Mouse (Mus musculus) gastrocnemius, adult 8-10 months (tissue): ENCODE results near the gene Tex26. TPM values are rescaled to one million over a fixed set of nuclear protein-coding genes. Genes with fewer than 3 reads are reported as not detected.

Source experiments
- DNase-seq, 2 experiments: peaks; one replicate each; pipeline ENCODE4 v3.0.0; 2022; ENCODE audit warnings: low spot score in 2 of 2
- total RNA-seq, 4 experiments: library from RNA; stranded (reverse); gene quantifications; 2 replicates each; pipeline ENCODE4 v1.2.4; 2022

The Tex26 gene
- not detected for total RNA-seq

DNA sequence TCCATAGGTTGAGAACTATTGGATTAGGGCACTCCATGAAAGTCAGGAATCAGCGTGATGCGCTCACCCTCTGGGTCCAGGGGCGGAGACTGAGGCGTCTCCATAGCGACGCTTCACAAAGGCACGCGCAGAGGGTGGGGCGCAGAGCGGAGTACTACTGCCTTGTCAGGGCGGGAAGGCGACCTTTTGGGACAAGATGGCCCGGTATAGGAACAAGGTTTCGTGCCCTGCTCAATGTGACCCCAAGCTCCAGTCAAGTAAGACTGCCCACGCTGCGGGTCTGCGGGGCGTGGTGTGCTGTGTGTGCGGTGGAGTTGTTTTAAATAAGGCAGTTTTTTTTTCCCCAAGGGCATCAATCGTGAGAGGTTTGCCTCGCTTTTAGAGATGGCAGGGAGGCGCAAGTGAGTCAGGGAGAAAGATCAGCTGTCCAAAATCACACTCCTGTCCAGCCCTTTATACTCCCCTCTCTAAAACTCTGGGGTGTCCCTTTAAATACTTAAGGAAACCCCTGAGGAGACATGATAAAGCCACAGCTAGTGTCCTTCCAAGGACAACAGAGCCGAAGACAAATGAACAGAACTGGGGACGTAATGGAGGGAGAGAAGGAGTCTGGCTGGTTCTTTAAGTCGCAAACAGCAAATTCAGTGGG is at the start of gene Tex26:
TSS of gene Tex26 (plus strand) at position 130 of the 649 bp plus-strand sequence.
- peak in 1 of 2 experiments; percentile 26 for DNase-seq

DNA sequence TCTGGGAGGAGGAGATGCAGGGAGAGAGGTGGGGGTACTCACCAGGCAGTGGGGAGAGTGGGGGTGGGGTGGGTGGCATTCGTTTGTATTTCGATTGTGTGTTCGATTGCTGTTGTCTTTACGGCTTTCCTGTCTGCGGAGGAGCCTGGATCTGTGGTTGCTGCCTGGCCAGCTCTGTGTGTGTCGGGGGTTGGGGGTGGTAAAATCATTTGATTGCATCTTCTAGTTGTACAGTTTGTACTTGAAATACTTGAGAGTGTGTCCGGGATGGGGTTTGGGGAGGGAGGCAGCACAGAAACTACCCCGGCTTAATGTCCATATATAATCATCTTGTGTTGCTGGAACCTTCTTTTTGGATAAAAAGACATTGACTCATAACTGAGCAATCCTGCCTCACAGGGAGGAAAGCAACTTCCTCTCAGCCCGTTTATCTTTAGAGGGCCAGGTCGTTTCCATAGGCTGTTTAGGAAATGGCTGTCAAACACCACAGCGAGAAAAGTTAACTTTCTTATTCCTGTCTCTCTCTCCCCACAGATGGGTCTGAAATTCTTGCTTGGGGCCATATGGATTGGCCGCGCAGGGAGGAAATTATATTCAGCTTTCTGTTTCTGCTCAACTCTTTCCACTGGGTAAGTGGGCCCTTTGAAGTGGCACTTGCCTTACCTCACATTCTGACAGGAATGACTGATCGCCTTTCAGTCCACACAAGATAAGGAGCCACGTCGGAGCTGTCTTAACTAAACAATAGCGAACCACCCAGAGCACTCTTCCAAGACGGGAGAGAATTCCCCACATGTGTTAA is 47.7 kb upstream of the Tex26 start:
- no peak for DNase-seq

DNA sequence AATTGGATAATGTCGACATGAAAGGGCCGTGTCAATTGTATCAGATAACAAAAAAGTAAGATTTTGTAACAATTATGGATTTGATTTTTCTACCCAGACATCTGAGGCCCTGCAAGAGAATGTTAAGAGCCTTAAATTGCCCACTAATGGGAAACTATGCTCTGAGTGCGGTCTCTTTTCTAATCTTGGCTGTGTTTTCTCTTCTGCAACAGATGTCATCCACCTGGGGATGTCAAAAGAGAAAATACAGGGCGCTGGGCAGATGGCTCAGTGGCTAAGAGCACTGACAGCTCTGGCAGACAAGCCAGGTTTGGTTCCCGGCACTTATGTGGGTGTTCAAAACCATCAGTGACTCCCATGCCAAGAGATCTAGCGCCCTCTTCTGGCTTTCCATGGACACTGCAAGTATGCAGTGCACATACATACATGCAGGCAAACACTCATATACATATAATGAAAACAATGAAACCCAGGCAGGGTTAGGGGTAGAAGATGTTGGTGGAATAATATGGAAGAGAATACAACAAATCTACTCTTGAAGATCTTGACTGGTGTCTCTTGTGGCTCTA is 47.0 kb upstream of the Tex26 start:
- no peak for DNase-seq

DNA sequence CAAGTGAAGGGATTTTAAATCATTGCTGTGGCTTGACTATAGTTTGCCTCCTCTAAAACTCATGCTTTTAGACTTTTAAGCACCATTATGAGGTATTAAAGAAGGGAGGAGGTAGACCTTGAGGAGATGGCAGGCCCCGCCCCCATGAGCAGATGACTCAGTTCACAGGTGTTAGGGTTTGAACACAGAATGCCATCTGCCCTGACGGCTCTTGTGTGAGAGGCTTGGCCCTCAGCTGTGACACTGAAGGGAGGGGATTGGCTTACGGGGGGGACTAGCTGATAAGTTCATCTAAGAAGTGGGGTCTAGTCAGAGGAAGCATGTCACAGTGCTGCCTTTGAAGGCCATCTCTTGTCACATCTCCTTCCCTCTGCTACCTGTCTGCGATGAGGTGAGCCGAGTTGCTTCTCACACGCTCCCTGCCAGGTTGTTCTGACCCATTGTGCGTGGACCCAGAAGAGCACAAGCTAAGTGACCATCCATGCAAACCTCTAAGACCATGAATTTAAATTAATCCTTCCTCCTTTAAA is 37.9 kb upstream of the Tex26 start:
- no peak for DNase-seq

DNA sequence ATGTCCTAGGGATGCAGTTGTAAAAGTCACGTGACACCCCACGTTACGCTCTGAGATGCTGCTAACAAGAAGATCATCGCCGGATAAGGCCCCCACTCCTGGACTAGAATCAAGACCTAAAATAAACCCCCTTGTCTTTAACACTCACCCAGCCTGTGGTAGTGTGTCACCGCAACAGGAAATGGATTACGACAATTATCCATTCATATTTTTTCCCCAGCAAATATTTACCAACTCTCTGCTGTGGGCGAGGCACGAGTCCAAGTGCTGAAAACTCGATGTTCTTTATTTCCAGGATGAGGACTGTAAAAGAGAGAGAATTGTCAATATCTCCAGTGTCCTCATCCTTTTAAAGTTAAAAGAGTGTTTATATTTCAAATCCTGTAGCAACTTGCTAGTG is 37.4 kb upstream of the Tex26 start:
- no peak for DNase-seq

DNA sequence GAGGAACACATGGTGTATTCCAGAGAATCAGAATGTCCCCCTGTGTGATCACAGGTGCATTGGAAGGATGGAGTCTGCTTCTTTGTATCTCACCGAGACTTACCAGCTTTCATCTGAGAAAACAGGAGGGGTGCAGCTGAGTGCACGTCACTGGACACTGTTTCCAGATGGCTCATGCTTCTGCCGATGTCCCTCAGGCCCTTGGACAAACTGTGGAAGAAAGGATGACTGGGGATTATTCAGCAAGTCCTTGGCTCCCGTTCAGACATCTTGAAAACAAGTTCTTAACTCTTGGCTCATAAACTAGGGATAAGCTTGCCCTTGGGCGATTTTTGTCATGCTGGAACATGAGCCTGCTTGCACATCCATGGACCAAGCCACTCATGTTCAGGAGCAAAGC is 36.1 kb upstream of the Tex26 start:
- peak in 1 of 2 experiments; percentile 61 for DNase-seq

DNA sequence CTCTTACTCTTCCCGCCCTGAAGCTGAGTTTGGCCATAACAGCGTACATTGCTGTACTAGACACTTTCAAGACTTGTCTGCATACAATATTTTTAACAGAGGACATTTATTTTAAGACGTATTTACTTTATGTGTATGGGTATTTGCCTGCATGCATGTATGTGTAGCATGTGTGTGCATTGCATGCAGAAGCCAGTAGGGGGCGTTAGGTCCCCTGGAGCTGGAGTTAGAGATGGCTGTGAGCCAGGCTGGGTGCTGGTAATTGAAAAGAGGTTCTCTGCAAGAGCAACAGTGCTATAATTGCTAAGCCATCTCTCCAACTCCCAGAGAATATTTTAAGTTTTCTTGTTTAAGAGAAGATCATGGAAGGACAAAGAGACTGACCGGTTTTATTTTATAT is 34.8 kb upstream of the Tex26 start:
- no peak for DNase-seq

DNA sequence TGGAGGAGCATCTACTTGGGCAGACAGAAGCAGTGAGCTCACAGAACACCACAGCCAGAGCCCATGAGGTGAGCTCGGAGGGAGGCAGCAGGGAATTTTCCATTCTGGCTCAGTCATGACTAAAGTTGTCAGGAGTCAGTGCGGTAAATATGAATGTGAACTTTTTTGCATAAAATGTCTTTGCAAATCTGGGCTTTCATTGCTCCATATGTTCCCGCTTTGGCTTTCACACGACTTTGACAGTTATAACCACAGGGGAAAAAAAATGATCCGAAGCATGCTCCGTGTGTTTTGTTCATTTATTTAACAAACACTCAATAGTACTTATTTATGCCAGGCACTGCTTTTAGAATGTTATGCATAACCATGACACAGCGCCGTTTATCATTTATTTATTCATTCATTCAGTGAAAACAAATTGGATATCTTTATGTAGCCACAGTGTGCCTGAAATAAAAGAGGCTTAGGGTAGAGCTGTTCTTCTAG is 32.6 kb upstream of the Tex26 start:
- DNase-seq: no peak

DNA sequence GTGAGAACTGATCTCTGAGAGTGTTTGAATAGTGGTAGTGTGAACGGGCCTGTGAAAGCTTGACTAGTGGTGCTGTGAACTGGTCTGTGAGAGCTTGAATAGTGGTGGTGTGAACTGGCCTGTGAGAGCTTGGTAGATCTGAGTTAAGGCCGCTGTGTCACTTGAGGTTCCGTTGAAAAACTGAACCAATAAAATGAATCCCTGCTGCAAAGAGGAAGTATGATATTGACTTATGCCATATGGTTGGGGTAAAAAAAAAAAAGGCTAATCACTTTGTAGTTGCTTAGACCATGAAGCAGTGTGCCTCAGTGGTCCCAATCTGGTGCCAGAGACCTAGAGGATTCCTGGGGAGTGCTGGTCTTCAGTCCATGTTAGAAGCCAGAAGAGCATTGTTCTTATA is 30.0 kb upstream of the Tex26 start:
- DNase-seq: no peak

DNA sequence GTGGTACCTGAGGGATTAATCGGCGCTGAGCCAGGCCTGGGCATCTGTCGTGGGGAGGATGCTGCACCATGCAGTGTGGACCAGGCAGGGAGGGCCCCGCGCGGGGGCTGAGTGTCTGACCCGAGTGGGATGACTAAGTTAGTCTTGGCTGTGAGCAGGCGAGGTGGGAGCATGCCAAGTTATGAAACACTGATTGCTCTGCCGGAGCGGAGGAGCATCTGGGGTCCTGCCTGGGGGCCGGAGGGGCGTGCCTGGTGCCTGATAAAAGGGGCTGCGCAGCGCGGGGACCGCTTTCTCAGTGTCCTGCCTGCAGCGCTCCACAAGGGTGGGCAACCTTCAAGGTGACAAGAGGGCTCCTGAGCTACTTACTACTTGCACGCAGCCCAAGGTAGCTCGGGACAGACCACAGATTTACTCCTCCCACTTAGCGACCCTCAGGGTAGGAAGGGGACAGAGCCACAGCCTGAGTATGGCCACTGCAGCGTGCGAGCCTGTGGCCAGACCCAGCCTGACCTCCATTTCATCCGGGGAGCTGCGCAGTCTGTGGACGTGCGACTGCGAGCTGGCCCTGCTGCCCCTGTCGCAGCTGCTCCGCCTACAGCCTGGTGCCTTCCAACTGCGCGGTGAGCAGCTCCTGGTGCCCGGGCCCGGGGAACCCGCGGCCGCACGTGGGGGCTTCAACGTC is 27.8 kb upstream of the Tex26 start, which contains the start of gene Medag:
TSS of gene Medag (plus strand) at position 241 of the 685 bp plus-strand sequence.
- peak; percentile 83 to 88 for DNase-seq

DNA sequence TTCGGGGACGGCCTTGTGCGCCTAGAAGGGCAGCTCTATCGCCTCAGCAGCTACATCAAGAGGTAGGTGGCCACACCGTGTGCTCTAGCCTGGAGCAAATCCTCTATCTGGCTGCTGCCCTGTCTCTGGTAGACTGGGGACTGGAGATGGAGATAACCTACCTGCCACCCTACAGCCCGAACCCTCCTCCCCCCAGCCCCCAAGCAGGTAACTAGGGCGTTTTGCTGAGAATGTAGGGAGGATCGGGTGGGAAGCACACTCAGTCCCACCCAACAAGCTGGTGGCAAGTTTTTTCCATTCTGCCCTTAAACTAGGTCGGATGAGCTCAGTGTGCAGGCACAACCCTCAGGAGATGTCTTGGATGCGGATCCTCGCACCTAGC is 27.3 kb upstream of the Tex26 start:
- no peak for DNase-seq

DNA sequence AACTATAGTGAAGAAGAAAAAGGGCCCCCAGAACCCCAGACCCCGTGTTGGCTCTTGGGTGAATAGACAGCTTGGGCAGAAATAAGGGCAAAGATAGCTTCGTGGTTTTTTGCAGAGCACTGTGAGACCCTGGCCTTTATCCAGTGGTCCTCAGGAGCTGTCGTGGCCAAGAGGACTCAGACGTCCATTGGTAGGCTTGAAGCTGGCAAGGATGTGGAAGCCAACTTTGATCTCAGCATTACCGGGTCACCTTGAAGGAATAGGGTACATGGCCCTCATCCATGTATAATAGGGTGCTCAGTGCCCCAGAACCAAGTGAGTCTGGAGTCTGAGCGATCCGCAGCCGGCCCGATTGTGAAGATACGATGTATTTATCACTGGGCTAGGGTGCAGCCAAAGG is 26.8 kb upstream of the Tex26 start:
- DNase-seq: no peak

DNA sequence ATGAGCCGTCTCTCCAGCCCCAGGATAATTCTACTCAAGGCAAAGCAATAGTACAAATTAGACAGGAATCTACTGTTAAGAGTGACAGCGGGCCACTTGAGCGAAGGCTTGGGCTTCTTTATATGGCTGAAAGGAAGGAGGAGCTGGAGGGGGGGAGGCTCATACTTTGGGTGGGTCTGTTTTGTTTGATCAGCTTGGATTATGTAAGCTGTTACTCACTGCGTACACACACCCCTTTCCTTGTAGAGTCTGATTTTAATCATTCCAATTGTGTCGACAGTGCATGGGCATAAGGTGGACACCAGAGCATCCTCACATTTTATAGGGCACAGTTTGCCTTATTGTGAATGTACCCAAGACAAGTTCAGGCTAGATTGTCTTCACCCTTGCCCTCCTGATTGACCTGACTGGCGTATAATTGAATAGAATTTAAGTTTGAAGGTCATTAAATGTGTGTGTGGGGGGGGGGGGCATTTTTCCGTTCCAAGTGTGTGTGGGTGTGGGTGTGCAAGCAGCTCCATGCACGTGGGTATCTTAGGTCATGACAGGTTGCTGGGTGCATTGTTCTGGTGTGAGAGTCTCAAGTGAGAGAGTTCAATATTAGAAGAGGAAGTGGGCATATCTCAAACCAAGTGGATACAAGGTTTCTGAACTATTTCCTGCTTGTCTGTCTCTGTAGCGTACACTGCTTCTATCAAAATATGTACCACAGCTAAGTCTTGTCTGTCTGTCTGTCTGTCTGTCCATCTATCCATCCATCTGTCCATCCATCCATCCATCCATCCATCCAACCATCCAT is 24.9 kb upstream of the Tex26 start:
- no peak for DNase-seq

DNA sequence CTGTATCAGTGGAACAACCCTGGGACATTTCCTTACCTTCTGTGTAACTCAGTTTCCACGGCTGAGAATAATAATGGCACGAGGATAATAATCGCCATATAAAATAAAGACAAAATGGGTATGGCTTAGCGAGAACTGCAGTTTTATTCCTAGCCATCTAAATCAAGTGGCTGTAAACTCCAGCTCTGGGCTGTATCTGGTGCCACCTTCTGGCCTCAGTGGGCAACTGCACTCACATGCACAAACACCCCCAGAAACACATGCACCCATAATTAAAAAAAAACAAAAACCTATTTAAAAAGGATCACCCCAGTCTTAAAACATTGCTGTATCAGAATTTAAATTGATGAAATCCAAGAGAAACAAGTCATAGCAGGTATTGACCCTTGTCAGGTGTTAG is 22.1 kb upstream of the Tex26 start:
- DNase-seq: no peak

DNA sequence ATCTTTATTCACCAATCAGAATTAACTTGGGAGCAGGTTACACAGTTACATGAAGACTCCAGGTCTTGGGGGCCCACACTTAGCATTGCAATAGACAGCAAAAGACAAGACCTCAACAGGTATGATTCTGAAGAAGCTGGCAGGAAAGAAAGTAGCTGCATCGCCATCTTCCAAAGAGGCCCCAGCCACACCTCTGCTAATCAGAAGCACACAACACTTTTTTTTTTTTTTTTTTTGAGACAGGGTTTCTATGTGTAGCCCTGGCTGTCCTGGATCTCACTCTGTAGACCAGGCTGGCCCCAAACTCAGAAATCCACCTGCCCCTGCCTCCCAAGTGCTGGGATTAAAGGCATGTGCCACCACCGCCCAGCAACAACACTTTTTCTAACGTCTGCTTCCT is 12.9 kb upstream of the Tex26 start:
- DNase-seq: no peak

DNA sequence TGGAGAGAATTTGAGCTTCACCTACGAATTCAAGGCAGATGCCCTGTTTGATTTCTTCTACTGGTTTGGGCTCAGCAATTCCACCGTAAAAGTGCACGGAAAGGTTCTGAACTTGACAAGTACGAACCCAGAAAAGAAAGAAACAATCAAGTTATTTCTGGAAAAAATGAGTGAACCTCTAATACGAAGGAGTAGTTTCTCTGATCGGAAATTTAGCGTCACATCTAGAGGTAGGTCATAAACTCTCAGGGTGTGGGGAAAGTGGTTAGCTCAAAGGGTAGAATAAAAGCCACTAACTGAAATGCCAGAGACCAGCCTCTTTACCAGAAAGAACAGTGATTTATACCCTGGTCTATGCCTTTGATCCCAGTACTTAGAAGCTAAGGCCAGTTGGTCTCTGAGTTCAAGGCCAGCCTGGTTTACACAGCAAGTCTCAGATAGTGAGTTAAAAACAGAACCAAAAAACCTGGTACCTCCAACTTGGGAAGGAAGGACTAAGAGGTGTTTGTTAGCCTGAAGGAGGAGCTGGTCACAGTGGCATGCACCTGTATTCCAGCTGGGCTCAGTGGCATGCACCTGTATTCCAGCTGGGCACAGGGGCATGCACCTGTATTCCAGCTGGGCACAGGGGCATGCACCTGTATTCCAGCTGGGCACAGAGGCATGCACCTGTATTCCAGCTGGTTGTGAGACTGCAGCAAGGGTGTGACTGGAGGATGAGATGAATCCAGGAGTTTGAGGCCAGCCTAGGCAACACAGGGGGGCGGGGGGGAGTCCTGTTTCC is 12.0 kb upstream of the Tex26 start:
- no peak for DNase-seq

DNA sequence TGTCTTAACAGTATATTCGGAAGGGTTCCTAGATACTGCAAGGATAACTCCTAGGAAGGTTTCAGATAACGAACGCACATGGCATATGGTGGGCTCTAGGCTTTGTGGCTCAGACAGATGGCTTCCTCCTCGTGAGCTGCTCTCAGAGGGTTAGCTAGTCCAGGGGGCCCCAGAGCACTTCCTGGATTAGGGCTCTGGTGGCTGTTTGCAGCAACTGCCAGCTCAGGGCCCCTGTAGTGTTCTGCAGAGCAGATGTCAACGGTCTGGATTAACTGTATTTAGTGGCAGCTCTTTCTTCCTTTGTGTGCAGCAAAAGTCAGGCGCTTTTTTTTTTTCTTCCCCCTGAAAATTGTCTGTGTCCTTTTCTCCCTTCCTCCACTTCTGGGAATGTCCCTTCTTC is 11.1 kb upstream of the Tex26 start:
- no peak for DNase-seq

DNA sequence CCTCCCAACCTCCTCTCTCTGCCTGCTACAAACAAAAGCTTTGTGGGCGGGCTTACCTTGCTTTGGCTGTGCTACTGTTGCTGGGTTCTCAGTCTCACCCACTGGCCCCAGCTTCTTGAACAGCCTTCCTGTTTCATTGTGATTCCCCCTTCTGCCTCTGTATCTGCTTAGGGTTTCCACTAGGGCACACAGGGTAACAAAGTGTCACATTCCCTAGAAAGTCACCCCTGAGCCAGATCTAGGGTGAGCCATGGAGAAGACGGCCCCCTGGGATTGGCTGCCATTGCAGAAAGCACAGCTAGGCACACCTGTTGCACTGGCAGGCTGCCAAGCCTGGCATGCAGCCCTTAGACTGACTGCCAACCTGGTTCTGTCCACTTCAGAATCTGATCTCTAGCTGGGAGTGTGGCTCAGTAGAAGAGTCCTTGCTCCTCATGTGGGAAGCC is 10.6 kb upstream of the Tex26 start:
- peak; percentile 56 to 73 for DNase-seq

DNA sequence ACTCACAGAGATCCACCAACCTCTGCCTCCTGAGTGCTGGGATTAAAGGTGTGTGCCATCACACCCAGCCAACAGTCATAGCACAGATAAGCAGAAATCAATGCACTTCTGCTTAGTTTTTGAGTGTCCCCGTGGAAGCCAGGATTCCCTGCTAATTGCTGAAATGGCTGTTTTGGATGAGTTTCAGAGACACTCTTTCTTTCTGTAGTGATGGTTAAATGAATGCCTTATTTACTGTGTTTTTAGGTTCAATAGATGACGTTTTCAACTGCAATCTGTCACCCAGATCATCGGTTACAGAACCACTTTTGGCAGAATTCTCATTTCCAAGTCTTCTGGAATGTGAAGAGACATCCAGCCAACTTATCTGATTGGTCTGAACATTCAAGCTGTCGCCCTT is 9.9 kb upstream of the Tex26 start:
- no peak for DNase-seq

DNA sequence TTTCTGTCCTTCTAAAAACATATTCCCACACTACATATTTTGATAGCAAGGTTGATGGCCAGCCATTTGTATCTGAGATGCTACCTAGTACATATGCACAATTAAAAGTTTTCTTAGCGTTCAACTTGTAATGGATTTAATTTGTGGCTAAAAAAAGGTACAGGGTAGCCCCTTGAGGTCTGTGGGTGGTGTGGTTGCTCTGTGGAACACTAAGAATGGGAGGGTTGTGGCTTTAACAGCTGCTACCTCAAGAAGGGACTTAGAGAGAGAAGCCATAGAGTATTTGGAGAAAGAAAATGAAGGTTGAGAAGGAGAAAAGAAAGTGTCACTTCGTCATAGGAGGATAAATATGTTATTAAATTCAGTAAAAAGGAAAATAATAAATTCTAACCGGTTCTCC is 8.5 kb upstream of the Tex26 start:
- DNase-seq: no peak
